In the genomic region with DNA sequence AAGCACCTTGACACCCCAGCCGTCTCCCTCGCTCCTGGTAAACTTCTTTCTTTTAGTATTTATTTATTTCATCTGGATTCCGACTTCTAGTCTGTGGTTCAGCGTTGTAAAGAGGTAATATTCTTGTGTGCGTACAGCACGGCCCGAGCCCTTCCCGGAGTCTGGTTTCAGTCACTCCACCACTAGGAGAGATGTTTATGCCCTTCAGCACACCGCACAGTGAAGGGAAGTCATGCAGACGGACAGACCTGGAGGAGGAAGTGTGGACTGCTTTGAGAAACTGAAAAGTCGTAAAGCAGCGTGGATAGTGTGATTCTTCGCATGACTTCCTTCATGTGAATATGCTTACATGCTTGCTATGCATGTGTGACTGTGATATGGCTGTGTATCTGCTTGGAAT, we compare ENCODE assay signal across 13 mouse cellular contexts. TPM values are rescaled to one million over a fixed set of nuclear protein-coding genes. Genes with fewer than 3 reads are reported as not detected.
A peak's percentile ranks its signal among the peaks of the same experiment; 100 is the strongest.
DNase-seq lines count a peak whose midpoint lies in the region; ATAC-seq and TF ChIP-seq lines count a peak whose summit lies in the region.
"Had no signal": no experiment of that assay in that cellular context is flagged by ENCODE, and none has a peak within 500 bp of the region (broad histone marks: within the 10 kb centered on the region; RNA-seq: fewer than 3 reads in every experiment).

No protein-coding gene starts in this region.

- H3K36me3 ChIP-seq in heart, embryonic 15.5 days, result no peaks in the 10 kb centered on the region
- no peaks in the 10 kb centered on the region for H3K36me3 ChIP-seq in thymus, adult 2 months (ENCODE audit: control insufficient read depth, insufficient read depth, low read length)
- no peaks in the 10 kb centered on the region for H3K36me3 ChIP-seq in intestine, embryonic 16.5 days (ENCODE audit: control insufficient read depth, insufficient read depth, low read length)

- 0 out of 2 replicates have a peak overlapping the region, but pooled peaks have one; percentile 0 for H3K9ac ChIP-seq in heart, embryonic 15.5 days
- peak overlapping the region; percentile 29; the same call in 1 of the 2 replicates for H3K9ac ChIP-seq in intestine, embryonic 16.5 days (ENCODE audit: low read depth, low read length)

- ATAC-seq in heart, embryonic 15.5 days (replicated peaks; ENCODE audit: insufficient number of reproducible peaks, insufficient read depth, low FRiP score, low read depth), result no peak
- peak; percentile 67 for ATAC-seq in intestine, embryonic 16.5 days
- no peak for ATAC-seq in frontal cortex, adult (ENCODE audit: low TSS enrichment)
- ATAC-seq: midbrain, embryonic 16.5 days had no signal

- TF ChIP-seq POLR2A in thymus, adult 2 months (IDR thresholded peaks at IDR 0.05; ENCODE audit: control insufficient read depth, extremely low read depth, insufficient read depth, low read length, poor library complexity), result no peak

- H3K27ac ChIP-seq in heart, embryonic 15.5 days, result 0 out of 2 replicates have a peak overlapping the region, but pooled peaks have one; percentile 15
- no peak overlapping the region for H3K27ac ChIP-seq in thymus, adult 2 months (ENCODE audit: control insufficient read depth, insufficient read depth, low read length)
- H3K27ac ChIP-seq in intestine, embryonic 16.5 days (ENCODE audit: low read length), result peak overlapping the region; percentile 59

- H3K27me3 ChIP-seq in heart, embryonic 15.5 days, result no peaks in the 10 kb centered on the region
- no peaks in the 10 kb centered on the region for H3K27me3 ChIP-seq in thymus, adult 2 months (ENCODE audit: control insufficient read depth, insufficient read depth, low read length)
- H3K27me3 ChIP-seq in intestine, embryonic 16.5 days (replicated peaks; ENCODE audit: control insufficient read depth, insufficient read depth, low read length), result no peaks in the 10 kb centered on the region
- H3K27me3 ChIP-seq: CH12.LX had no signal

- no peak for TF ChIP-seq CTCF in thymus, adult 2 months (IDR thresholded peaks at IDR 0.05; ENCODE audit: borderline replicate concordance, control insufficient read depth, extremely low read depth, insufficient read depth, low read length, poor library complexity)

- WGBS in heart, embryonic 15.5 days, result 42% methylated on average over 13 of the region's 13 CpGs
- WGBS in thymus, adult 2 months, result 21% methylated on average over 13 of the region's 13 CpGs
- 35% methylated on average over 13 of the region's 13 CpGs for WGBS in intestine, embryonic 16.5 days

- DNase-seq in heart, postnatal 25 days (ENCODE audit: low spot score), result no peak
- peak; percentile 22 for DNase-seq in thymus, adult 2 months
- no peak for DNase-seq in thymus, adult 18-20 months
- peak; percentile 38 for DNase-seq in thymus, postnatal 14 days
- DNase-seq in gastrocnemius, postnatal 4 days (ENCODE audit: low spot score in 2 of 2), result no peak
- DNase-seq: cerebellum, adult 11 months; heart, postnatal 14 days had no signal

- peaks cover 21% of the 10 kb centered on the region for H3K4me1 ChIP-seq in heart, embryonic 15.5 days (replicated peaks)
- peaks cover 11% of the 10 kb centered on the region for H3K4me1 ChIP-seq in thymus, adult 2 months (replicated peaks; ENCODE audit: control insufficient read depth, insufficient read depth, low read length)
- peaks cover 40% of the 10 kb centered on the region for H3K4me1 ChIP-seq in intestine, embryonic 16.5 days (ENCODE audit: control insufficient read depth, insufficient read depth, low read length)

- H3K4me3 ChIP-seq in heart, embryonic 15.5 days, result no peak overlapping the region
- H3K4me3 ChIP-seq in thymus, adult 2 months (ENCODE audit: control insufficient read depth, insufficient read depth, low read length), result no peak overlapping the region
- H3K4me3 ChIP-seq in intestine, embryonic 16.5 days (ENCODE audit: low read length), result no peak overlapping the region

- intact Hi-C loops in heart, postnatal 25 days (cut with DNase I), result no loop called here

- H3K9me3 ChIP-seq in heart, embryonic 15.5 days (replicated peaks), result no peaks in the 10 kb centered on the region
- no peaks in the 10 kb centered on the region for H3K9me3 ChIP-seq in intestine, embryonic 16.5 days (ENCODE audit: control insufficient read depth, low read length)

- 0 out of 2 replicates have a peak overlapping the region, but pooled peaks have one; percentile 11 for H3K4me2 ChIP-seq in heart, embryonic 15.5 days
- H3K4me2 ChIP-seq in intestine, embryonic 16.5 days (ENCODE audit: low read depth, low read length), result peak overlapping the region; percentile 16; the same call in 1 of the 2 replicates
- H3K4me2 ChIP-seq: liver, embryonic 11.5 days had no signal

RNA-seq across cellular contexts. Expression of a gene that starts 40.7 kb away (rescaled TPM):
- polyA plus RNA-seq in heart, embryonic 15.5 days (2015; fragmentation: Nextera tagmentation; extraction: Ambion mirVana), result 4.6 and 6.6 TPM in 2 replicates
- total RNA-seq in heart, postnatal 25 days (2021), result 1 to 10 TPM; 6.3 to 6.7 TPM
- 7.2 and 8.5 TPM in 2 replicates for polyA plus RNA-seq in thymus, adult 2 months (2012; rRNA removed)
- polyA plus RNA-seq in intestine, embryonic 16.5 days (2015; fragmentation: Nextera tagmentation; extraction: Ambion mirVana), result 7.8 and 8.4 TPM in 2 replicates
- 10 to 100 TPM; 11.6 to 14.8 TPM for total RNA-seq in gastrocnemius, postnatal 4 days (2021)

Comparison
In these comparisons a context has a peak if more than half of its experiments do, and no peak if none do; other contexts are left out.
1. DNase-seq: peak in thymus, adult 2 months (single experiment) and thymus, postnatal 14 days (single experiment); none in heart, postnatal 25 days (single experiment), thymus, adult 18-20 months (0 of 2) and gastrocnemius, postnatal 4 days (0 of 2).